Mouse (Mus musculus) E14TG2a.4 (cell line): ENCODE results near the gene Gnb2.

Experiments
- CTCF ChIP-seq: conservative IDR thresholded peaks from 2 replicates; pipeline ENCODE4 v1.5.1; 2014; ENCODE audit warnings: low read length
- NANOG ChIP-seq: IDR thresholded peaks from 2 replicates; pipeline ENCODE4 v1.6.1; 2014; ENCODE audit warnings: borderline replicate concordance, low read length, mixed read lengths
- POU5F1 ChIP-seq: IDR thresholded peaks from 2 replicates; pipeline ENCODE4 v1.6.1; 2014; ENCODE audit warnings: low read length, borderline replicate concordance

- TF ChIP-seq CTCF (no peak), POU5F1 (no peak), NANOG (no peak)
Measured at GRCm38 (mm10) chr5:137580246-137580645, 46.9 kb upstream of the Gnb2 start.
